Mouse (Mus musculus) embryo, embryonic 9.5 days (tissue): ENCODE measurements at regions not wholly inside any gene's neighbourhood (a gene's known extent, or its start where the extent isn't known, plus 50 kb on each side); places are given as distances from the start of the nearest gene placed in this dataset.
A peak's percentile ranks its signal among the peaks of the same experiment; 100 is the strongest.

Experiments used
- DNase-seq: peaks from one replicate; pipeline ENCODE4 v3.0.0-alpha.2; 2017; ENCODE audit errors: extremely low spot score

- DNase-seq, result peak; percentile 76
These were observed 161.1 kb downstream of the March11 start for GRCm38 (mm10) chr15:26469901-26470383.

DNA sequence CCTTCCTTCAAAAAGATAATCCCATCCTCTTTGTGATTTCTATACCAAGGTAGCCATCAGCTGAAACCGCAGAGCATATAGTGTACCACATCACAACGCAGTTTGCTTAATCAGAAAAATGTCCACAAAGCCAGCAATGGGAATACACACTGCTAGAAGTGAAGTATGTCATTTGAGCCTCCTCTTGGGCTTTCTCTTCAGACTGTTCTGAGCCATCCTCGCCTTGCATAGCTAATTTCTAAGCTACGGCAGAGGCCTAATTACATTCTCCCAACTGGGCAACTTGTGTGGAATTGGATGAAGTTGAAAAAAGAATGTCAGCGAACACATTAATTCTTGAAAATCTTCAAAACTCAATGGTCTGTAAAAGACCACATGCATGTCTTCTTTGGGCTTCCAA lies 178.5 kb downstream of the March11 start:
- DNase-seq, result no peak
